Mouse (Mus musculus): ENCODE data around the gene Zfp385a.

GRCm38 (mm10) chr15:103323070-103323454 is 16.8 kb downstream of the Zfp385a start:
- TF ChIP-seq POLR2A (IDR thresholded peaks at IDR 0.05; ENCODE audit: low read depth, low read length) (no peak), CTCF (conservative IDR thresholded peaks at IDR 0.05 in 1 of 2, IDR thresholded peaks at IDR 0.05 in 1 of 2; ENCODE audit: low read depth in 2 of 2, low read length in 2 of 2) (no peak), USF1 (IDR thresholded peaks at IDR 0.05; ENCODE audit: low read depth, low read length) (no peak), ZMIZ1 (IDR thresholded peaks at IDR 0.05; ENCODE audit: low read depth, low read length) (no peak), PAX5 (IDR thresholded peaks at IDR 0.05; ENCODE audit: low read length) (no peak), UBTF (IDR thresholded peaks at IDR 0.05; ENCODE audit: low read depth, low read length) (no peak), HCFC1 (IDR thresholded peaks at IDR 0.05; ENCODE audit: low read depth, low read length) (no peak), RCOR1 (conservative IDR thresholded peaks at IDR 0.05; ENCODE audit: low read depth, low read length) (no peak), MYC (IDR thresholded peaks at IDR 0.05; ENCODE audit: low read depth, low read length) (no peak), SIN3A (IDR thresholded peaks at IDR 0.05; ENCODE audit: low read length) (no peak), GABPA (IDR thresholded peaks at IDR 0.05; ENCODE audit: insufficient replicate concordance, low read depth, low read length) (no peak)

Measured in CH12.LX (cell line).